Mouse (Mus musculus): Measurements from ENCODE around the gene Ss18l2. TPM values are rescaled to one million over a fixed set of nuclear protein-coding genes. Genes with fewer than 3 reads are reported as not detected.

Gene Ss18l2
- polyA plus RNA-seq, 1 experiment from 2014 or later: 131 TPM

DNA sequence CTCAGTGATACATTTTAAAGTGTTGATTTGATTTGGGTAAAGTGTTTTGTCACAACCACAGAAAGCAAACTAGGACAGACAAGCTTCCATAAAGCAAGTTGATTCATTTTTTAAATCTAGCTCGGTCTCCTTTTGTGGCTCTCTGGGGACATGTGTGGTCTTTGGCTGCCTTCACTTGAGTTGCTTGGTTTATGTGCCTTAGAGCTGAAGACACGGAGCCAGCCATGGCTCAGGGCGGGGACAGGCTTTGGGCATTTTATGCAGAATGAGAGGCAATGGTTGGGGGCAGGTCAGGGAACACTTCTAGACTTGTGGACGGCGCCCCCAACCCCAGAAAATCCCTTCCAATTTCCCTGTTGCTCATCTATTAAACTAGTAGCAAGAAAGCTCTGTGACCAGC, 36.4 kb upstream of the Ss18l2 start:
- Histone ChIP-seq H3K27me3 (ENCODE audit: control insufficient read depth, insufficient read depth, low read length) (peaks cover 3% of the 10 kb centered on the region; the same call in 1 of the 2 replicates), H3K4me1 (replicated peaks; ENCODE audit: control insufficient read depth, insufficient read depth, low read length) (peaks cover 6% of the 10 kb centered on the region; the same call in 1 of the 2 replicates), H3K27ac (ENCODE audit: low read depth, low read length) (no peak overlapping the region), H3K4me2 (replicated peaks; ENCODE audit: low read depth, low read length) (no peak overlapping the region), H3K36me3 (ENCODE audit: control insufficient read depth, insufficient read depth, low read length) (no peaks in the 10 kb centered on the region), H3K9me3 (ENCODE audit: control insufficient read depth, low read length) (no peaks in the 10 kb centered on the region), H3K9ac (ENCODE audit: low read depth, low read length) (no peak overlapping the region), H3K4me3 (ENCODE audit: low read depth, low read length) (no peak overlapping the region)
- 87% methylated on average over 5 of the region's 5 CpGs for whole genome bisulfite sequencing
- DNase-seq (ENCODE audit: low spot score): no peak
- ATAC-seq (ENCODE audit: low FRiP score): no peak

DNA sequence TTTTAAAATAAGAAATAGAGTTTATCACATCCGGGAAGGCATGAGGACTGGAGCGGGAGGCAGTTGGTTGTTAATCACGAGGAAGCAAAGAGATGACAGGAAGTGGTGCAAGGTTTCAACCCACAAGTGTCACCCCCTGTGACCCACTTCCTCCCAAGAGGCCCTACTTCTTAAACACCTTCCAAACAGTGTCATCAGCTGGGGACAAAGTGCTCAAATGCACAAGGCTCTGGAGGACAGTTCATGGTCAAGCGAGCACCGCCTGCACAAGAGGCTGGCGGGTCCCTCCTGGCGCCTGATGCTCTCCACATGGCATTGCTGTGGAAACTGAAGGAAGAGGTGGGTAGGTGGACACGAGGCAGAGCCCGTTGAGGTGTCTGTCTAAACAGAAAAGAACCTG, 35.1 kb upstream of the Ss18l2 start:
- no peaks in the 10 kb centered on the region for H3K9me3 ChIP-seq (ENCODE audit: control insufficient read depth, low read length)
- H3K9ac ChIP-seq (ENCODE audit: low read depth, low read length): no peak overlapping the region
- DNase-seq (ENCODE audit: low spot score) (no peak), ATAC-seq (ENCODE audit: low FRiP score) (no peak)
- H3K4me1 ChIP-seq (replicated peaks; ENCODE audit: control insufficient read depth, insufficient read depth, low read length): peaks cover 3% of the 10 kb centered on the region; the same call in 1 of the 2 replicates
- no peaks in the 10 kb centered on the region for H3K36me3 ChIP-seq (ENCODE audit: control insufficient read depth, insufficient read depth, low read length)
- H3K27me3 ChIP-seq (ENCODE audit: control insufficient read depth, insufficient read depth, low read length): no peaks in the 10 kb centered on the region
- 92% methylated on average over 9 of the region's 9 CpGs for WGBS
- H3K4me2 ChIP-seq (replicated peaks; ENCODE audit: low read depth, low read length): no peak overlapping the region
- no peak overlapping the region for H3K27ac ChIP-seq (ENCODE audit: low read depth, low read length)
- H3K4me3 ChIP-seq (ENCODE audit: low read depth, low read length): no peak overlapping the region

DNA sequence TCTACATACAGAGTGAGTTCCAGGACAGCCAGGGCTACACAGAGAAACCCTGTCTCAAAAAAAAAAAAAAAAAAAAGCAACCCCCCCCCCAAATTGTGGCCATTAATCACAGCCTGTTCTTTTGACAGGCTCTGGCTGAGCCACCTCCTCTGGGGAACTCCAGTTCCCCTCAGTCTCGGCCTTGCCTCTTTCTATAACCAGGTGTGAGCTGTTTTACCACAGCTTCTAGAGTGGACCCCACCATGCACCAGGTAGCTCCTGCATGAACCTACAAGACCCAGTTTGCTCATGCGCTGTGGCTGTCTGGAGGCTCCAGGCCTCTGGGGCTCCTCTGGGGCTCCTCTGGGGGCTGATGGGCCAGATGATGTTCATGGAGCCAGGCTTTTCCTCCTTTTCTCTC, 34.6 kb upstream of the Ss18l2 start:
- Histone ChIP-seq H3K4me2 (replicated peaks; ENCODE audit: low read depth, low read length) (no peak overlapping the region), H3K36me3 (ENCODE audit: control insufficient read depth, insufficient read depth, low read length) (no peaks in the 10 kb centered on the region), H3K9me3 (ENCODE audit: control insufficient read depth, low read length) (no peaks in the 10 kb centered on the region), H3K4me1 (replicated peaks; ENCODE audit: control insufficient read depth, insufficient read depth, low read length) (no peaks in the 10 kb centered on the region; the same call in 1 of the 2 replicates), H3K27ac (ENCODE audit: low read depth, low read length) (no peak overlapping the region), H3K9ac (ENCODE audit: low read depth, low read length) (no peak overlapping the region), H3K27me3 (ENCODE audit: control insufficient read depth, insufficient read depth, low read length) (no peaks in the 10 kb centered on the region), H3K4me3 (ENCODE audit: low read depth, low read length) (no peak overlapping the region)
- DNase-seq (ENCODE audit: low spot score): no peak
- ATAC-seq (ENCODE audit: low FRiP score): no peak
- 84% methylated on average over 2 of the region's 2 CpGs for WGBS

DNA sequence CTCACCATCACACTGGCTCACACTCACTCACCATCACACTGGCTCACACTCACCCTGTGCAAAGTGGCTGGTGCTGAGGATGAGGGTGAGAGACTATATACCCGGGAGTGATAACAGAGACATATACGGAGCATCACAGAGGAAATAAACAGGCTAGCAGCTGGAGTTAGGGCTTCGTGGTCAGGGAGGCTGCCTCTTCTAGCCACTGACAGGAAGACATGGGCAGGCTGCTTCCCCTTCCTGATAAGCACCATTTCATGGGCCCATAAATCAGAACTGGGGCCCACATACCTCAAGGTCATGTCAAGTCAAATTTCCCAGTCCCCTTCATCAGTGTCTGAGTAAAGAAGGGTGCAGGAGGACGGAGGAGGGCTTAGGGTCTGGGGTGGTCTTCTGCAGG, 33.1 kb upstream of the Ss18l2 start:
- Histone ChIP-seq H3K9me3 (ENCODE audit: control insufficient read depth, low read length) (no peaks in the 10 kb centered on the region), H3K4me1 (replicated peaks; ENCODE audit: control insufficient read depth, insufficient read depth, low read length) (no peaks in the 10 kb centered on the region), H3K36me3 (ENCODE audit: control insufficient read depth, insufficient read depth, low read length) (no peaks in the 10 kb centered on the region; the same call in 1 of the 2 replicates), H3K4me2 (replicated peaks; ENCODE audit: low read depth, low read length) (no peak overlapping the region), H3K27me3 (ENCODE audit: control insufficient read depth, insufficient read depth, low read length) (no peaks in the 10 kb centered on the region), H3K27ac (ENCODE audit: low read depth, low read length) (no peak overlapping the region), H3K4me3 (ENCODE audit: low read depth, low read length) (no peak overlapping the region), H3K9ac (ENCODE audit: low read depth, low read length) (no peak overlapping the region)
- 86% methylated on average over 4 of the region's 4 CpGs for WGBS
- ATAC-seq (ENCODE audit: low FRiP score) (no peak), DNase-seq (ENCODE audit: low spot score) (no peak)

DNA sequence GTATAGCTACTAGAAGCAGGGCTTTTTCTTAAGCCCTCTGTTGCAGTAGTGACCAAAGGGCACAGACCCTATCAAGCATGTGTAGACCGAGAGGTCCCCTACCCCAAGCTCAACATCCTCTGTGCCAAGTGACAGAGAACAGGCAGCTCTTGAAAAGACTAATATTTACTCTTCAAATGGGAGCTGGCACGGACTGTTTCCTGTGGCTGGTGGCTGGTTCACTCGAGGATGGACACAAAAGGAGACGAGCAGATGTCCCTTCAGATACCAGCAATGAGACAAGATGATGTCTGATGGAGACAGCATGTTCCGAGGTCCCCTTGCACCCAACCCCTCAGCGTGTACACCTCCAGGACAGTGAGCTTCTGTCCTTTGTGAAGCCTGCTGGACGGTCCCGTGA, 32.7 kb upstream of the Ss18l2 start:
- Histone ChIP-seq H3K4me1 (replicated peaks; ENCODE audit: control insufficient read depth, insufficient read depth, low read length) (no peaks in the 10 kb centered on the region), H3K9ac (ENCODE audit: low read depth, low read length) (no peak overlapping the region), H3K27me3 (ENCODE audit: control insufficient read depth, insufficient read depth, low read length) (no peaks in the 10 kb centered on the region), H3K27ac (ENCODE audit: low read depth, low read length) (no peak overlapping the region), H3K9me3 (ENCODE audit: control insufficient read depth, low read length) (no peaks in the 10 kb centered on the region), H3K36me3 (ENCODE audit: control insufficient read depth, insufficient read depth, low read length) (no peaks in the 10 kb centered on the region; the same call in 1 of the 2 replicates), H3K4me2 (replicated peaks; ENCODE audit: low read depth, low read length) (no peak overlapping the region), H3K4me3 (ENCODE audit: low read depth, low read length) (no peak overlapping the region)
- ATAC-seq (ENCODE audit: low FRiP score): no peak
- DNase-seq (ENCODE audit: low spot score): no peak
- WGBS: 75% methylated on average over 8 of the region's 8 CpGs

DNA sequence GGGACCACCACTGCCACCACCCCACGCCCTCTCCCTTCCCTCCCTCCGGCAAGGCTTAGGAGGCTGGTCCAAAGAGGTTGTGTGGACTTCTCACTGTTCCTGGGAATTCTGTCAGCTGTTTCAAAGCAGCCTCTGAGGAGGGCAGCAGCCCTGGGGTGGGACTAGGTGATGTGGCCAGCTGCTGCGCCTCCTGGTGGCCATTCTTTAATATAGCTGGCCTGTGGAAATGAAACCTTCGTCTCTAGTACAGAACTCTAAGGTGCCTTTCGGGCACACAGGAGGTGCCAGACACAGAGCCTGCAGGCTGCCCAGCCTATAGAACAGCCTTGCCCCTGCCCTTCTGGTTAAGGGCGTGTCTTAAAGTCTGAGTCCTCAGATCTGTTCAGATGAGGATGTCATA, 30.6 kb upstream of the Ss18l2 start:
- Histone ChIP-seq H3K4me1 (replicated peaks; ENCODE audit: control insufficient read depth, insufficient read depth, low read length) (no peaks in the 10 kb centered on the region), H3K36me3 (ENCODE audit: control insufficient read depth, insufficient read depth, low read length) (peaks cover 4% of the 10 kb centered on the region), H3K27me3 (ENCODE audit: control insufficient read depth, insufficient read depth, low read length) (no peaks in the 10 kb centered on the region), H3K9ac (ENCODE audit: low read depth, low read length) (no peak overlapping the region), H3K4me3 (ENCODE audit: low read depth, low read length) (no peak overlapping the region), H3K27ac (ENCODE audit: low read depth, low read length) (no peak overlapping the region), H3K9me3 (ENCODE audit: control insufficient read depth, low read length) (no peaks in the 10 kb centered on the region), H3K4me2 (replicated peaks; ENCODE audit: low read depth, low read length) (no peak overlapping the region)
- ATAC-seq (ENCODE audit: low FRiP score): peak; percentile 86
- DNase-seq (ENCODE audit: low spot score): peak; percentile 81
- 20% methylated on average over 6 of the region's 6 CpGs for WGBS

DNA sequence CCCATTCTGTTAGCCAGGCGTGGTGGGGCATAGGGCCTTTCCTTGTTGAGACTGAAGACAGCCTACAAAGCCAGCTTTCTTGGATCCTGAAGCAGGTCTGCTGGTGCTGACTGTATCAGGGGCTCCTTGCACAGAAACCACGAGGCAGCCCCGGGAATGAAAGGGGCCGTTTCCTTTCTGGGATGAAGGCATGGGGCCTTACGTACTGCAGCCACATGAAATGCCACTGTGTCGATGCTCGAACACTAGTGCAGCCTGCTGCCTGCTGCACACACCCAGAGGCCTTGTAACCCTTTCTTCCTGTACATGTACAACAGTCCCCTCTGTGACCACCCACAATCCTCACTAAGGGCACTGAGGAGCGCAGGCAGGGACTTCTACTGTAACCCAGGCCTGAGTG, 28.9 kb upstream of the Ss18l2 start:
- H3K27me3 ChIP-seq (ENCODE audit: control insufficient read depth, insufficient read depth, low read length): no peaks in the 10 kb centered on the region
- no peak overlapping the region for H3K27ac ChIP-seq (ENCODE audit: low read depth, low read length)
- H3K9me3 ChIP-seq (ENCODE audit: control insufficient read depth, low read length): no peaks in the 10 kb centered on the region
- no peak for DNase-seq (ENCODE audit: low spot score)
- H3K9ac ChIP-seq (ENCODE audit: low read depth, low read length): no peak overlapping the region
- no peaks in the 10 kb centered on the region for H3K4me1 ChIP-seq (replicated peaks; ENCODE audit: control insufficient read depth, insufficient read depth, low read length)
- no peak for ATAC-seq (ENCODE audit: low FRiP score)
- H3K4me3 ChIP-seq (ENCODE audit: low read depth, low read length): no peak overlapping the region
- H3K4me2 ChIP-seq (replicated peaks; ENCODE audit: low read depth, low read length): no peak overlapping the region
- WGBS: 78% methylated on average over 8 of the region's 8 CpGs
- peaks cover 10% of the 10 kb centered on the region for H3K36me3 ChIP-seq (ENCODE audit: control insufficient read depth, insufficient read depth, low read length)

DNA sequence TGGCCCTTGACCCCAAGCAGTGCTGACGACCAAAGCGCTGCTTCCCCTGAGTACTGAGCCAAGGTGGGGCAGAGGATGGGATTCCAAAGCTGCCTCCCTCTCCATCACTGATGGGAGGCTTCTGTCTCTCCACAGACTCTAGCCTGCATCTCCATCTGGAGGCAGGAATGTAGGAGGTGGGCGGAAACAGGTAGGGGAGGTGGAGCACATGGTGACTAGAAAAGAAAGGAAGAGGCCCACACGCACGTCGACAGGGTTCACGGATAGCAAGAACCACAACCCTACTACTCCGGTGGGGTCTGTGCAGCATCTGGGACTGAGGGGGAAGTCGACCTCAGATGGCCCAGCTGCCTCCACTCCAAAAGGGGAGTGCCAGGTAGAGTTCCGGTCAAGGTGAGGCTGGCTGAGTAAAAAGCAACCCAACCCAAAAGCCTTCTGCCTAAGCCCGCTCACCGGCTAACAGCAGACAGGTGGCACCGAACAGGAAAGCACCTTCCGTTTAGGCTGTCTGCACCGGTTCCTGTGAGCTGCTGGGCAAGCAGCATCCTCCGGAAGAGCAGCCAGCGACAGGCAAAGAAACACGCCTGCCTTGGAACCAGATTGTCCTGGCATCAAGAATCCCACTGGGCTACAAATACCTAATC, 28.0 kb upstream of the Ss18l2 start:
- Histone ChIP-seq H3K9me3 (ENCODE audit: control insufficient read depth, low read length) (no peaks in the 10 kb centered on the region), H3K4me1 (replicated peaks; ENCODE audit: control insufficient read depth, insufficient read depth, low read length) (no peaks in the 10 kb centered on the region), H3K36me3 (ENCODE audit: control insufficient read depth, insufficient read depth, low read length) (peaks cover 10% of the 10 kb centered on the region), H3K9ac (ENCODE audit: low read depth, low read length) (no peak overlapping the region), H3K27ac (ENCODE audit: low read depth, low read length) (no peak overlapping the region), H3K4me2 (replicated peaks; ENCODE audit: low read depth, low read length) (no peak overlapping the region), H3K27me3 (ENCODE audit: control insufficient read depth, insufficient read depth, low read length) (no peaks in the 10 kb centered on the region), H3K4me3 (ENCODE audit: low read depth, low read length) (no peak overlapping the region)
- DNase-seq (ENCODE audit: low spot score) (no peak), ATAC-seq (ENCODE audit: low FRiP score) (no peak)
- WGBS: 79% methylated on average over 18 of the region's 18 CpGs

DNA sequence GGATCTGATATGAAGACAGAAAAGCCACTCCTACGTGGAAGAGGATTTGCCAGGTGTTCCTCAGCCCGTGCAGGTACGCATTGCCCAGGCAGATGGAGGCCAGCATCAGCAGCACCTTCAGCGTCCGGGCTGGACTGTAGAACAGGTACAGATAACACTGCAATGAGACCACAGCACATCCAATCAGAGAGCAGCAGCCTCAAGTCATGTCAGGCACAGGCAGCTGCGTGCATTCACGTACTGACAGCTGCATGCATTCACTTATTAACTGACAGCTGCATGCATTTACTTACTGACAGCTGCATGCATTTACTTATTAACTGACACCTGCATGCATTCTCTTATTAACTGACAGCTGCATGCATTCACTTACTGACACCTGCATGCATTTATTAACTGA, 25.4 kb upstream of the Ss18l2 start:
- Histone ChIP-seq H3K9me3 (ENCODE audit: control insufficient read depth, low read length) (no peaks in the 10 kb centered on the region), H3K4me1 (replicated peaks; ENCODE audit: control insufficient read depth, insufficient read depth, low read length) (no peaks in the 10 kb centered on the region), H3K4me2 (replicated peaks; ENCODE audit: low read depth, low read length) (no peak overlapping the region), H3K9ac (ENCODE audit: low read depth, low read length) (no peak overlapping the region), H3K27me3 (ENCODE audit: control insufficient read depth, insufficient read depth, low read length) (no peaks in the 10 kb centered on the region), H3K27ac (ENCODE audit: low read depth, low read length) (no peak overlapping the region), H3K36me3 (ENCODE audit: control insufficient read depth, insufficient read depth, low read length) (peaks cover 13% of the 10 kb centered on the region), H3K4me3 (ENCODE audit: low read depth, low read length) (no peak overlapping the region)
- WGBS: 82% methylated on average over 7 of the region's 7 CpGs
- no peak for DNase-seq (ENCODE audit: low spot score)
- no peak for ATAC-seq (ENCODE audit: low FRiP score)

Measured in hindbrain, embryonic 11.5 days (tissue).